Mouse (Mus musculus) gastrocnemius, adult 8-10 months (tissue): ENCODE data around the gene Wdr72. TPM values are rescaled to one million over a fixed set of nuclear protein-coding genes. Genes with fewer than 3 reads are reported as not detected.

Source experiments
- DNase-seq, 2 experiments: peaks; one replicate each; pipeline ENCODE4 v3.0.0; 2022; ENCODE audit warnings: low spot score in 2 of 2
- total RNA-seq, 4 experiments: library from RNA; stranded (reverse); gene quantifications; 2 replicates each; pipeline ENCODE4 v1.2.4; 2022

Gene Wdr72
- total RNA-seq, 4 experiments from 2014 or later: not detected

DNA sequence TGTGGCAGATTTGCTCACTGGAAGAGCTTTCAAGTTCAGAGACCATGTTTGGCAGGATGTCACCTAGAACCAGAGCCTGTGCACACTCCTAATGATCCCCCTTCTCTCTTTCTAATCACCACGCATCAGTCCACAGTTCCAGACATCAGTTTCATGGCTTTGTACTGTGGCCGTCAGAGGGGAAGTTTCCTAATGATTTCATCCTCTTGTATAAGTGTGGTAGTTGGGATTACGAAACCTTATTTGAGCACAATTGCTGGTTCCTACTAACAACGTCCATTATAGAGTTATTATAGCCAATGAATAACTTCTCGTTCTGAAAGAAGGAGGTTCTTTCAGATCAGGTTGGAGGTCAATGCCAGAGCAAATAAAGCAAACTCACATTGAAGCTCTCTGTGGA is 131.1 kb downstream of the Wdr72 start:
- no peak for DNase-seq

DNA sequence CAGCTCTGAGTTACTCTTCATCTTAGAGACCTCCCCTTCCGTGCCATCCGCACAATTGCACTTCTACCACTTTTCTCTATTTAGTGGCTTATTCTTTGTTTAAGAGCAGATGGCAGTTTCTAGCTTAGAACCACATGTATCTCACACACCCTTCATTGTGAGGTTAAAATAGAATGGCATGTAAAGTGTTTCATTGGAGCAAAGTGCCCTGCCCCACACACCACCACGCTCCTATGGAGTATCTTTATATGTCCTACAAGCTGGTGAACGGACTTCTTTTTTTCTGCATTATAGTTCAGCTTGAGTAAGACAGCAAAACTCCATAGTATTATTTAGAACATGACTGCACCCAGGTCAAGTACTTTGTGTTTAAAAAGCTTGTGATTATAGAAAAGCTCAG is 137.9 kb downstream of the Wdr72 start:
- no peak for DNase-seq

DNA sequence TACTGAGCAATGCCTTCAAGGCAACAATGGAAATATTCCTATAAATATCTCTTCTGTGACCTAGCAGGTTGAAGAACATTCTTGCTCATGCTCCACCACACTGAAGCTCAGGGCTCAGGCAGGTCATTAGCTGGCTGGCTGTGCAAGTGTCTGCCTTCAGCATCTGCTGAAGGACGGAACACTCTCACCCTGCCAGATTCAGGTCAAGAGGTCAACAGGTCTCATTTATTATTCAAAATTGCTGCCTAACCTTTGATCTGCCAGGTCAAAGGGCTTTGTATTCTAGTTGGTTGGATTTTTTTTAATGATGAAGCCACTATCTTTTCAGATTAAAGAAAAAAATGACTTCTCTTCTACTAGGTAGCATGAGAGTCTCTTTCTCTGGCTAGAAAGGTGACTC is 139.3 kb downstream of the Wdr72 start:
- no peak for DNase-seq

DNA sequence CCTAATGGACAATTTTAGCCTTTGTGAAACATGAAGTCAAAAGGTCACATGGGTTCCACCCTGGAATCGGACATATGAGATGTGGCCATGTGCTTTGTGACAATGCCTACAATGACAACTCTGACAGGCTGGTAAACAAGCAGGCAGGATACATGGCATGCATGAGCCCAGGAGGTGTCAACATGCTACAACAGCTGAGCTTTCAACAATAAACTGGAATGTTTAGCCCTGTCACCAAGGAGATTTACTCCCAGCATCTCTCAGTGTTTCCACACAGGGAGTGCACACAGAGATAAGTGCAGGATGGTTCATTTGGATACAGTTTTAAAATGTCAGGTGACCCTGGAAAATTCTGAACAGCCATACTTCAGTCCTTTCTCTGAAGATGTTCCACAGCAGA is 140.4 kb downstream of the Wdr72 start:
- DNase-seq: no peak

DNA sequence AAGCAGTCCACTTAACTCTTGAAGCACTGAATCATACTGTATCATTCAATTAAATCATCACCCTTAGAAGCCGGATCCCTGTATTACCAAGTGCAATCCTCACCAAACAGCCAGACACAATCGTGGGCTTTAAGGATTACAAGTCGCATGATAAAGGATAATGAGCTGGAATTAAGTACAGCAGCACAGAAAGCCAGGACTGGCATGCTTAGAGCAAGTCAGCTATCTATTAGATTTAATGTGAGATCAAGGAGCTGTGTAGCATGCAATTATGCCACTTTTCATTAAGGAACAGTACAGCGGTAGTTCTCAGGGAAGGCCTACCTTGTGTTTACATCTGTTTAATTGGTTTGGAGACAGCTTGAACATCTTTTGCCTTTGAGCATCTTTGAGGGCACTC is 148.2 kb downstream of the Wdr72 start:
- DNase-seq: no peak

DNA sequence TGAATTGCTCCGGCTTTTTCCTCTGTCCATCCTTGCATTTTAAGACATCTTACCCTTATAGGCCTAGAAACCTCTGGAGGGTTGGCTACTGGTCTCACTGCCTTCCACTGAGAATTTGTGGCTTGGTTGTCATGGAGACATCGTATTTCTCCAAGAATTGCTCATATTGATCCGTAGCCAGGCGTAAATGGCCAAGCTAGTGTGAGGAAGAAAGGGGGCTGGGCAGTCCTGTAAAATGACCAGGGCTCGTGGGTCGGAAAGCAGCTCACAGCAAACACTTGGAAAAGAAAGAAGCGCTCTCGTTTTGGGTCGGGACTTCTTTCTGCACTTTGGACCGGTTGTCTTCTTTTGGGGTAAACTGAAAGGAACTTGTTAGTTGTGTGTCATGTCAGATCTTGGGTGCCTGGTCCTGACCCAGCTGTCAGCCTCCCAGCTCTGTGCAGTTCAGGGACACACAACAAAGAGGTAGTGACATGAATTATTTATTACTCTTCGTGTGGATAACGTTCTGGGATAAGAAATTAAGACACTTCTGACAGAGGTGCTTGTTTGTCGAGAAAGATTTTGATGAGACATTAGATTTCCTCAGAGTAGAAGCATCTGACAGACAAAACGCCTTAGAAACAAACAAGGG is 167.7 kb downstream of the Wdr72 start:
- no peak for DNase-seq

DNA sequence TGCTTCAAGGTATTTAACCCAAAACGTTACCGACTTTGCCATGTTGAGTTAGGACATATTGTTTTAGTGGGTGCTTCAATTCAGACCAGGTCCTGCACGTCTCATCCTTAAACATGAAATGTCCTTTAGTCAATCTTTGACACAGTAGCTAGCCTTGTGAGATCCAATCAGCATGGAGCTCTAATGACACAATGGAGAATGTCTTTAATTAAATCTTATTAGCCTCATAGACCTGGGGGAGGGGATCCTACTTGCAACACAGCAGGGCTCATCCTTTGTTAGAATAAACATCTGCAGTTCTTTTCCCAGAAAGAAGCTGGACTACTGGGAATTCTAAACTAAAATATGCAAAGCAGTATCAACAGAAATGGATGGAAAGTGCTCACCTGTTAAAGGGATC is 171.9 kb downstream of the Wdr72 start:
- no peak for DNase-seq

DNA sequence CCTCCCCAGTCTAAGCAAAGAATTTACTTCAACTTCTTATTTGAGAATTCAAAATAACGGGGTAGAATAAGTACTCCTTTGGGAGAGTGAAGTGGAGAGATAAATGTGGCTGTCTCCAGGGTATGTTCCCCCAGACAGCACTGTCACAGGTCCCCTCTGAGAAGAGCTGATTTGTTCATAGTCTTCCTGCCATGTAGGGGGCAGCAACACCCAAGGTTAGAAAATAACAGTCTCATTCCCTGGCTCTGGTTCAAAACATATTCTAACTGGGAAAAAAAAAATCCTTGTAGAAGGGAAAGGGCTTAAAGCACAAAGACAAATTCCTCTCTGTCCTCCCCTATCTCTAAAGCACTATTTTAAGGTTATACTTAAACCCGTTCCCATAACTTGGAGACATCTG is 176.1 kb downstream of the Wdr72 start:
- DNase-seq: no peak

DNA sequence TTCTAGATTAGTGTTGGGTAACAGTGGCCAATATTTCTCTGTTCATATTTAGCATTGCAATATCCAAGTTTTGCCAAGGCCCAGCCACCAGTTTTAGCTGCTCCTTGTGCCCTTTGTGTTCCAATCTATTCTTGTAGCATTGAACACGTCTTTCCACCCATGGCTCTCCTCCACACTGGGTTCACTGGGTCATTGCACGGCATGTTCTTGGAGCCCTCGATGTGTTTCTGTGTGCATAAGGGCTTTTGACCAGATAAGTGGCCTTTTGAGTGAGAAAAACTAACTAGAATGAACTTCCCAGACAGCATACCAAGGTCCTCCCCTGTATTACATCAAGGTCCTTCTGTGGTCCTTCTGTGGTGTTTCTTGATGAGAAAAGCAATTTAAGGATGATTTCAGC is 184.3 kb downstream of the Wdr72 start:
- no peak for DNase-seq

DNA sequence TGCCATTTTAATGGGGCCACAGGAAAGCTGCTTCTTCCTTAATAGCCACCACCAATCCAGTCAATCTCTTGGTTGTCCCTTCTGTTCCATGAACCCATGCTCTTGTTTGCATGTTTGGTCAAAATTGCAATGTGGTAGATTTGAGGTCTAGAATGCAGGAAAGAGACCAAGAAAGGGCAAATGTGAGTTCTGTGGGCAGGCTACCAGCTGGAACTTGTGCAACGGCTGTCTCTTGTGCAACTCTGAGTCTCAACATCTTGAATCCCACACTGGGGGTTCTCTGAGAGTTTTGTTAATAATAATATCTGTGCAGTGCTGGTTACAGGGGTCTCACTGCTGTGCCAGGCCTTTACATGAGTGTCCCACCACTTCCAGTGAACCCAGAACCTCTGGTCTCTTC is 208.6 kb downstream of the Wdr72 start:
- DNase-seq: no peak

DNA sequence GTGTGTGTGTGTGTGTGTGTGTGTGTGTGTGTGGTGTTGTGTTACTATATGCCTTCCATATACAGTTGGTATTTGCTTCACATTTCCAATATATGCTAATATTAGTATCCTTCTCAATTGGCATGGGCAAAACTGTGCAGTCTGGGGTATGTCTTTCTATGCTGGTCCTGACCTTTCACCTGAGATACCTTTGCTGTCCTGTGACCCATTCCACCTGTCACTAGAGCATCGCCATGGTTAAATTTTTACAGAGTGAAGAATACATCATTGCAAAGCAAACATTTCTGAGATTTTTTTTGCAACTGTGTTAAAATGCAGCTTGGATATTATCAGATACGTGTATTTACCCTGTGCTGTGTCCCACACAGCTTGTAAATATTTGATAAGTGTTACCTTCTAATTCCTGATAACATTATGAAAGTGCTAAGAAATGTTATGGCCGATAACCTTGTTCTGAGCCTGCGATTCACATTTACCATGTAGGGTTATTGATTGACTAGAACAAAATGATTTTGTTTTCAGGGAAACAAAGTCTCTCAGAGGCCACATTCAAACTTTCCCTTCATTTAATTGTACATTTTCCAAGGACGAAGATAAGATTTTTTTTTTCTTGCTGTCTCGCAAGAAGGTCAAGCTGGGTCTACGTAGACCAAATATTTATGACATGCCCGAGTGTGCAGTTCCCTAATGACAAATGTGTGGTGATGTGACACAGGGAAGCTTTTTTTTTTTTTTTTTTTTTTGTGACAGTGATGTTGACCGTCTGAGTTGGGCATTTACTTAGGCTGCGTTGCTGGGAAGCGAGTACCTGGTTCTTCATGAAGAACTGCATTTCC is 214.2 kb downstream of the Wdr72 start:
- DNase-seq: no peak

DNA sequence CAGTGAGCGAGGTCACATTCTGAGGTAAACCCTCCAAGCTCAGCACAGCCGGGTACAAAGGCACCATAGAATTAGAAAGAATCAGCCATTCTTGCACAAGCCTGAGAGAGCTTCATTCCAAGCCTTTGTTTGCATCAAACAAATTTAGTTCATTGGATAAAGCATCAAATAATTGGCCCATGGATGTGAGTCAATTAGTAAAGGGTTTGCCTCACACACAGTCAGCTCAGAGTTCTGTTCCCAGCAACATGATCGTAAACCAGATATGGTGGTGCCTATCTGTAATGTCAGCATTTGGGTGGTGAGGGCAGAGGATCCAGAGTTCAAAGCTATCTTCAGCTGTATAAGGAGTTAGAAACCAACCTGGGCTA is 214.8 kb downstream of the Wdr72 start:
- no peak for DNase-seq

DNA sequence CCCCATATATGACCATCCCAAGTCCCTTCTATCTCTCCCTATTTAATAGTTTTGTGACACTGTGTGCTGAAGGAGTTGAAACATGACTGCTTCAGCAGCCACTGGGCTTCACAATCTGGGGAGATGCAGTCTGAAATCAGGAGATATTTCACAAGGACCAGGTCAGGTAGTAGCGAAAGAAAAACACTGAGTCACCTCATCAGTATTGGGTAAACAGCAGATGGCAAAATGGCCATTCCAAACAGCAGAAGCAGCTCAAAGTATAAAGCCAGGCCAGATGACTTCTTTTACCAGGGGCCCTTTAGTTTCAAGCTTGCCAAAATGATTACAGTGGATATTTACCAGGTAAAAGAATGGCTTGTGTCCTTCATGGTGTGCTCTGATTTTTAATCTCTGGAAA is 215.8 kb downstream of the Wdr72 start:
- no peak for DNase-seq

DNA sequence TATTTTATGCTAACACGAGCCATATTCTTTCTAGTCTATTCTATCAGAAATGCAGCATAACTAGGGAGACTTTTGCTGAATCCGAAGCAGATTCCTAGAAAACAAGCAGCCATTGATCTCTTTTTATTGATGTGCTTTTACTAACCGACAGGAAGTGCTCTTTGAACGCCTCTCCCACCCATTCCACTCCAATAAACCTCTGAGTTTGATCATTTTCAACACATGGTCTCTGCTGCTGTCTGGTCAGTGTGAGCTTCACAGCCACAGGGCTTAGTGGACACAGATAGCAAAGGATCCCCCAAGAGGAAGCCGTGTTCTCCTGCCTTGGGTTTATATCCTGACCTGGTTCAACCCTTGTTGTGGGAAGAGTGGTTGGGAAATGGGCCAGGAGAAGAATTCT is 218.7 kb downstream of the Wdr72 start:
- DNase-seq: no peak

DNA sequence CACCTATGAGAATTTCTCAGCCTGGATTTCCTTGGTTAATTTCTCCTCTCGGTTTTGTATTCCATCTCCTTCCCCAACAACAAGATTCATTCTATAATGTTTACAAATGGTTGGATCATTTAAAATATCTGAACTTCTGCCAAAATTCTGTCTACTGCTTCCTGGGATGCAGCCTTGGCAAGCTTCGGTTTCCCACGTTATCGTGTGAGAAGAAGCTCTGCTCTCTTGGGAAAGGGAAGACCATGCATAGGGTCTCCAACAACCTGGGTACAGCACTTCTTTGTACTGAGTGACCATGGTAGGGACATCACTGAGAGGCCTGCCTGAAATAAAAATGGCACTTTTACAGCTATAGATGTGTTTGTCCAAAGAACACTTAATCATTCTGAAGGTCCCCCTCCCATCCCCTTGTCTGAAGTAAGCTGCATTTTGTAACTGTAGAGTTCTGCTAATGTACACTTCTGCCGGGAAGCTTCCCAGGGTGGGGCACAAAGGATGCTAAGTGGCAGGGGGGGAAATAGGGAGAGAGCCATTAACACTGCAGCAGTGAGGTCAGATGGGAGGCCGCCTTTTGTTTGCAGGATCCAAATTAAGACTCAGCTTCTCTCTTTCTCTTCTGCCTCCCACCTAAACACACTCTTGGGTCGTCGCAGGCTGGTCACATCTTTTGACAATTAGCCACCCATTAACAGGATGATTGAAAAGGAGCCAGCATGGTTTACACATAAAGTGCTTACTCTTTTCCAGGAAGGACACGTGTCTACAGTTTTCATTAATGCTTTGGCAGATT is 220.7 kb downstream of the Wdr72 start:
- no peak for DNase-seq

DNA sequence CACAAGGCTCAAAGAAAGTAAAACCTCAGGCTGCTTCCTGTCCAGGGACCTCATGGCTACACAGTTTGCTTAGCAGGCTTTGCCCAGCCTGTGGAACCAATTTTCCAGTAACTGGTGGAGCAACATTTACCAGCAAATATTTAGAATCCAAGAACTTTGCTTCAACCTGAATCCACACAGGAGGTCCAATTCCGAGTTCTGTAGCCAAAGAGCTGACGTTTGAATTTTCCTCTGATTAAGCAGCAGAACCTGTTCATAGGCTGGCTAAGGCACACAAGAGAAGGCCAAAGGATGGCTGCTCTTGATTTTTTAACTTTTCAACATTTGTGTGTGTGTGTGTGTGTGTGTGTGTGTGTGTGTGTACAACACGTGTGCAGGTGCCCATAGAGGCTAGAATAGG is 222.2 kb downstream of the Wdr72 start:
- DNase-seq: no peak

Other genes starting within 250 kb of the Wdr72 start
- under 1 TPM; 0.05 to 0.22 (median 0.19) TPM for gene Unc13c, start 141.4 kb upstream of the Wdr72 start, total RNA-seq